Mouse (Mus musculus) kidney, embryonic 15.5 days (tissue): ENCODE results near the gene D6Wsu163e. TPM values are rescaled to one million over a fixed set of nuclear protein-coding genes. Genes with fewer than 3 reads are reported as not detected.

Experiments used
- ATAC-seq: fragments of 200-750 bp; cut with Nextera tagmentation; replicated peaks from 2 replicates; pipeline ENCODE4 v1.8.0; 2017; ENCODE audit warnings: moderate TSS enrichment; ENCODE audit not compliant: low FRiP score
- H3K27ac ChIP-seq: fragments of 300-500 bp; sonication (generic); 2 replicates; pipeline ENCODE4 v1.5.1; 2015; ENCODE audit warnings: mild to moderate bottlenecking, inconsistent platforms
- H3K27me3 ChIP-seq: fragments of 300-500 bp; sonication (generic); 2 replicates; pipeline ENCODE4 v1.6.1; 2015; ENCODE audit warnings: inconsistent platforms
- H3K36me3 ChIP-seq: fragments of 300-500 bp; sonication (generic); 2 replicates; pipeline ENCODE4 v1.6.1; 2015; ENCODE audit warnings: inconsistent platforms
- H3K4me1 ChIP-seq: fragments of 300-500 bp; sonication (generic); 2 replicates; pipeline ENCODE4 v1.6.1; 2015; ENCODE audit warnings: inconsistent platforms
- H3K4me2 ChIP-seq: fragments of 300-500 bp; sonication (generic); 2 replicates; pipeline ENCODE4 v1.6.1; 2015; ENCODE audit warnings: moderate library complexity, mild to moderate bottlenecking, inconsistent platforms
- H3K4me3 ChIP-seq: fragments of 300-500 bp; sonication (generic); replicated peaks from 2 replicates; pipeline ENCODE4 v1.5.1; 2015; ENCODE audit warnings: mild to moderate bottlenecking, inconsistent platforms
- H3K9ac ChIP-seq: fragments of 300-500 bp; sonication (generic); 2 replicates; pipeline ENCODE4 v1.6.1; 2015; ENCODE audit warnings: mild to moderate bottlenecking, inconsistent platforms
- H3K9me3 ChIP-seq: fragments of 300-500 bp; sonication (generic); replicated peaks from 2 replicates; pipeline ENCODE4 v1.6.1; 2016; ENCODE audit warnings: inconsistent platforms
- WGBS: fragments of 180-500 bp; shearing (Covaris S2); methylation state at CpG from one replicate; pipeline ENCODE4 v1.1.7; 2015; ENCODE audit warnings: mixed read lengths; 5-methylcytosine and 5-hydroxymethylcytosine counted together
- polyA plus RNA-seq: library from polyadenylated mRNA; unstranded; fragments of >200 nt; fragmentation: Nextera tagmentation; extraction: Ambion mirVana; gene quantifications from 2 replicates; pipeline ENCODE4 v1.2.1, GENCODE M21; 2015

D6Wsu163e gene
- polyA plus RNA-seq, 1 experiment from 2014 or later = 17.2 TPM

DNA sequence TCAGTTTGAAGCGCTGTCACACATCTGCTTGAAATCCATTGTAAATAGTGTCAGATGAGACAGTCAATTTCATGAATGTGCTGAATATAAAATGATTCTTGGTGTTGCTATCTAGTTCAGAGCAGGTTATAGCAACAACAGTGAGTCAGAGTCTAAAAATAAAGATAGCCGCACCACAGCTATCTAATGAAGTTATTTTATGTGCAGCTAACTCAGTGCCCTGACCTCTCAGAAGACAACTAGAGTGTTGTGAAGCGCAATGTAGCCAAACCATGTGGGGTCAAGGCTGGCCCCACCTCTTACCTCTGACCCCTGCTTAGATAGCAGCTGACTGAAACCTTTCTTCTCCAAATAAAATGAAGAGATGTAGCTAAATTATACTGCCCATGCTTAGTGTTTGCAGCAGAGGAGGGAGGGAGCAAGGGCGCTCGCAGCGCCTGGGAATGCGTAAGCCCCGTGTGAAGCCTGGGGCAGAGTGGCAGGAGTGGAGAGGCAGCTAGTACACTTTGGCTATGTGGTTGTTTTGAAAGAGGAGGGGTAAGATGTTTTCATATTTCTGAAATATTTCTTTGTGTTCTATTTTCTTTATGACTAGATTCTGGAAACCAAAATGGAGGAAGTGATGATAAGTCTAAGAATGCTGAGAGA lies 21.7 kb downstream of the D6Wsu163e start:
- Histone ChIP-seq H3K27ac (no peak overlapping the region), H3K4me2 (no peak overlapping the region), H3K4me1 (no peaks in the 10 kb centered on the region), H3K9me3 (no peaks in the 10 kb centered on the region), H3K36me3 (peaks cover 31% of the 10 kb centered on the region), H3K4me3 (no peak overlapping the region), H3K27me3 (no peaks in the 10 kb centered on the region), H3K9ac (no peak overlapping the region)
- no peak for ATAC-seq
- WGBS = 85% methylated on average over 8 of the region's 8 CpGs

- Histone ChIP-seq H3K4me2 (no peak overlapping the region), H3K9me3 (no peaks in the 10 kb centered on the region), H3K27me3 (no peaks in the 10 kb centered on the region), H3K27ac (no peak overlapping the region), H3K4me1 (no peaks in the 10 kb centered on the region), H3K4me3 (no peak overlapping the region), H3K36me3 (peaks cover 28% of the 10 kb centered on the region), H3K9ac (no peak overlapping the region)
- WGBS = 84% methylated on average over 5 of the region's 5 CpGs
- no peak for ATAC-seq
Observed at GRCm38 (mm10) chr6:126962709-126963108, 22.9 kb downstream of the D6Wsu163e start.

DNA sequence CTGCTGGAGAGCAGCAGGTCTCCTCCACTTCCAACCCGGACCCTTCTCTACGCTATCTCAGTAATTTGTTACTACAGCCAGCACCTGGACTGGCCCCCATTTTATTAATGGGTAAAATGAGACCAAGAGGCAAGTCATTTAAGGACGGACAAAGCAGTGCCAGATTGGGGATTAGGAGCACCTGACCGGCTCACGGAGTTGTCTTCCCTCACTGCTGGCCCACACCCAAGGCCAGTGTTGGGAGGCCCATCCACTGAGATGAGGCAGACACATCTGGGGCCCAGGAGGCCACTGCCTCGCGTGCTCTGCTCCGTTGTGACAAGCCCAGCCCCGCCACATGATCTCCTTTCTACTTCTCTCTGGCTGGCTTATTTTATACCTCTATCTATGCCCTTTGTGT lies 23.7 kb downstream of the D6Wsu163e start:
- Histone ChIP-seq H3K27ac (no peak overlapping the region), H3K9me3 (no peaks in the 10 kb centered on the region), H3K4me1 (no peaks in the 10 kb centered on the region), H3K4me3 (no peak overlapping the region), H3K9ac (no peak overlapping the region), H3K36me3 (peaks cover 30% of the 10 kb centered on the region), H3K4me2 (no peak overlapping the region), H3K27me3 (no peaks in the 10 kb centered on the region)
- WGBS = 89% methylated on average over 9 of the region's 9 CpGs
- ATAC-seq = no peak

DNA sequence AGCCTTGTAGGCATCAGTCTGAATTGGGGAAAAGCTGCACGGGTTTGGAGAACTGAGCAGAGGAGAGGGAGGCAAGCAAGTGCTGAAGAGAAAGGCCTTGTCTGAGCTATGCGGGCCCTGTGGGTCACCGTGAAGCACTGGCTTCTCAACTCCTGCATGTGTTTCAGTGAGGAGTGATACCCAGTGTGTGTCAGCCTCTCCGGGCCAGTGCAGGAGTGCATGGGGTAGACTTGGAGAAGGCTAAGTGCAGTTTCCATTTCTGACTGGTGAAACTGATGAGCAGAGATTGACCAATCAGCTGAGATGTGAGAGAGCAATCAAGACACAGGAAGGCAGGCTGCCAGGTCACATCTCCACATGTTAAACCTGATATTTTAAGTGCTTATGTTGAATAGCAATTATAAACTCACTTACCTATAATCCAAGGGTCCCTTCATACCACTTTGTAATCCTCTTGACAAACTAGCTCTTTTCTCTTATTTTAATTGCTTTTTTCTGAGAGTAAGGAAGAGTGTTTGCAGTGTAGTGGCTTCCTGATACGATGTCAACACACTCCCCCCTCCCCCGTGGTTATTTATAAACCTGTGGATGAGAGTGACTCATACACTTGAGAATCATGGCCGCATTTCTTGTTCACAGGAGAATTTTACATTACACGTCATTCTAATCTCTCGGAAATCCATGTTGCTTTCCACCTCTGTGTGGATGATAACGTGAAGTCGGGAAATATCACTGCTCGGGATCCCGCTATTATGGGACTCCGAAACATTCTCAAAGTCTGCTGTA lies 26.7 kb downstream of the D6Wsu163e start:
- Histone ChIP-seq H3K27ac (no peak overlapping the region), H3K27me3 (no peaks in the 10 kb centered on the region), H3K9me3 (no peaks in the 10 kb centered on the region), H3K4me3 (no peak overlapping the region), H3K9ac (no peak overlapping the region), H3K36me3 (peaks cover 35% of the 10 kb centered on the region), H3K4me2 (no peak overlapping the region), H3K4me1 (no peaks in the 10 kb centered on the region)
- no peak for ATAC-seq
- WGBS = 87% methylated on average over 14 of the region's 14 CpGs

DNA sequence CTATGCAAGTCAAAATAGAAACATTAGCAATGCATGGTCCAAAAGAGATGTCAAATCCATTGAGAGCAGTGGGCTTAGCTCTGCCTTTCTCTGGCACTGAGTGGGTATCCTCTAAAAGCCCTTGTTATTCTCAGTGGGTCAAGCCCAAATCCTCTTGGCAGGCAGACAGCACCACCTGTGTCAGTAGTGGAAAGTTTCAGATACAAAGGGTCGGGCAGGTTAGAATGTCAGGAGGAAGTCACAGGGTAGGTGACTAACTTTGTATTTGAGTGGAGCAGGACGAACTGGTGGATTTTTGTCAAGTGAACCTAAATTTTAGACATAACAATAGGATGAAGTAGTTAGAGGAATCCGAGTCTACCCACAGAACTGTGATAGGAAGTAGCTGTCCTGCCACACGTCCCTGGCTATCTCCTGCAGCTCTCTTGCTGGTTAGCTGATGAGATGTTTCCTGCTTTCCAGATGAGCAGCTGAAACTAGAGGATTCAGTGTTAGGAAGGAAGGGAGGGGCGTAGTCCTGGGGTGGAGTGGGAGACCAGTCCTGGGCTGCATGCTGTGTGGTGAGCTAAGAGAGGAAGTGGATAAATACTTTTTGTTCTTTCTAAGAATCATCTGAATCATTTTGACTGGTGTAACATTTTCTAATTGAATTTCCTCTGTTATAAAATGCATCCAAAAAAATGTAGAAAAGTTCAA lies 41.9 kb downstream of the D6Wsu163e start:
- no peaks in the 10 kb centered on the region for H3K4me1 ChIP-seq
- ATAC-seq = no peak
- WGBS = 56% methylated on average over 5 of the region's 5 CpGs
- no peaks in the 10 kb centered on the region for H3K27me3 ChIP-seq
- no peak overlapping the region for H3K4me3 ChIP-seq
- no peaks in the 10 kb centered on the region for H3K36me3 ChIP-seq
- no peak overlapping the region for H3K9ac ChIP-seq
- H3K9me3 ChIP-seq = no peaks in the 10 kb centered on the region
- H3K27ac ChIP-seq = 0 out of 2 replicates have a peak overlapping the region, but pooled peaks have one; percentile 32
- no peak overlapping the region for H3K4me2 ChIP-seq

GRCm38 (mm10) chr6:126993676-126994075 lies 53.9 kb downstream of the D6Wsu163e start:
- Histone ChIP-seq H3K27me3 (no peaks in the 10 kb centered on the region), H3K27ac (no peak overlapping the region), H3K9ac (no peak overlapping the region), H3K4me3 (no peak overlapping the region), H3K9me3 (no peaks in the 10 kb centered on the region), H3K4me2 (no peak overlapping the region), H3K4me1 (no peaks in the 10 kb centered on the region), H3K36me3 (no peaks in the 10 kb centered on the region)
- WGBS = 66% methylated on average over 2 of the region's 2 CpGs
- ATAC-seq = no peak

DNA sequence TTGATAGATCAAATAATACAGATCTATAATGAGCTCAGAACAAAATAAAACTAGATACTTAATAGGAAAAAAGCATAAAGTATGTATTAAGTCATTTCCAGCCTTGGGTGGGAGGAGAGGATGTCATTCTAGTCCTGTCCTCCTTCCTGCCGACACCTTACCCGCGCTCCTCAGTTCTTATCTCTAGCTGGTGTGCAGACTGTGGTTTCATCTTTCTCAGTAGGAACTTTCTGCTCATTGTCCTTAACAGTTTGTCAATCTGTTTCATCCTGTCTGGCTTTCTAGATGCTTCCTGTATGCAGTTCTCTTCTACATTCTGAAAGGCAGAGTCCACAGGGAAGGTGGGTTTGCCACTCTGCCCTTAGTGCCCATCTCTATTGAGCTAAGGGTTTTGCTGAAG lies 55.7 kb downstream of the D6Wsu163e start:
- H3K27me3 ChIP-seq = no peaks in the 10 kb centered on the region
- H3K4me2 ChIP-seq = no peak overlapping the region
- WGBS = 82% methylated on average over 3 of the region's 3 CpGs
- no peak overlapping the region for H3K4me3 ChIP-seq
- H3K9ac ChIP-seq = no peak overlapping the region
- H3K36me3 ChIP-seq = no peaks in the 10 kb centered on the region
- H3K9me3 ChIP-seq = no peaks in the 10 kb centered on the region
- ATAC-seq = no peak
- H3K4me1 ChIP-seq = no peaks in the 10 kb centered on the region
- H3K27ac ChIP-seq = no peak overlapping the region

GRCm38 (mm10) chr6:126996399-126996798 lies 56.6 kb downstream of the D6Wsu163e start:
- Histone ChIP-seq H3K4me3 (no peak overlapping the region), H3K9ac (no peak overlapping the region), H3K36me3 (no peaks in the 10 kb centered on the region), H3K9me3 (no peaks in the 10 kb centered on the region), H3K4me2 (no peak overlapping the region), H3K27me3 (no peaks in the 10 kb centered on the region), H3K4me1 (no peaks in the 10 kb centered on the region), H3K27ac (no peak overlapping the region)
- no peak for ATAC-seq
- 74% methylated on average over 5 of the region's 5 CpGs for WGBS

DNA sequence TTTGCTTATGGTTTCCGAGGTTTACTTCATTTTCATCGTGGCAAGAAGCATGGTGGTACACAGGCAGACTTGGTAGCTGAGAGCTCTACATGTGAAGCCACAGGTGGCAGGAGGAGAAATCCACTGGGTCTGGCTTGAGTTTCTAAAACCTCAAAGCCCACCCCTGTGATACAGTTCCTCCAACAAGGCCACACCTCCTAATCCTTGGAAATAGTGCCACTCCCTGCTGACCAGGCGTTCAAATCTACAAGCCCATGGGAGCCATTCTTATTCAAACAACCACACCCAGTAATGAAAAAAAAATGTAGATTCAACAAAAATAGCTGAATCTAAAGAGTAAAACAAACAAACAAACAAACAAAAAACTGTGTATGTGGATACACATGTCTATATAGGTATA lies 65.9 kb downstream of the D6Wsu163e start:
- 91% methylated on average over 3 of the region's 3 CpGs for WGBS
- Histone ChIP-seq H3K4me3 (no peak overlapping the region), H3K27me3 (no peaks in the 10 kb centered on the region; the same call in 1 of the 2 replicates), H3K4me1 (0 out of 2 replicates have a peak, but pooled peaks cover 2% of the 10 kb centered on the region), H3K4me2 (no peak overlapping the region), H3K9ac (no peak overlapping the region), H3K36me3 (no peaks in the 10 kb centered on the region), H3K27ac (no peak overlapping the region), H3K9me3 (no peaks in the 10 kb centered on the region)
- ATAC-seq = no peak

- Histone ChIP-seq H3K27ac (no peak overlapping the region), H3K9me3 (no peaks in the 10 kb centered on the region), H3K36me3 (no peaks in the 10 kb centered on the region), H3K4me2 (no peak overlapping the region), H3K9ac (no peak overlapping the region), H3K4me3 (no peak overlapping the region), H3K27me3 (no peaks in the 10 kb centered on the region; the same call in 1 of the 2 replicates), H3K4me1 (0 out of 2 replicates have a peak, but pooled peaks cover 6% of the 10 kb centered on the region)
- no peak for ATAC-seq
- WGBS = 54% methylated on average over 3 of the region's 3 CpGs
Observed at GRCm38 (mm10) chr6:127006551-127006950, 66.8 kb downstream of the D6Wsu163e start.

DNA sequence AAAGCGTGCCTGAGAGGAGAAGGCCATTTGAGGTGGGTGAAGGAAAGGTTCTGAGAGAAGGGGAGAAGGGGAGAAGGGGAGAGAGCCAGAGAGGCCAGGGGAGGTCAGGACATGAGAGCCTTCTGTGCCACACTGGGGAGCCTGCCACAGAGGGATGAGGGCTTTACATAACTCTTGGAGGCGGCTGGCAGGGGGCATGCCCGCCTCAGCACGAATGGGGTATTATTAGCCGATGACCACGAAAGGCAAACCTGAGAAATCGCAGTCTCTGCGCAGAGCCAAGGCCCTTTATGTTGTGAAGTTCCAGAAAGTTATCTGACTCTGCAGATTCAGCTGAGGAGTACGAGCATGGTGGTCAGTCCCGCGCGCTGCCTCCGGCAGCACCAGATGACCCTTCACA lies 70.3 kb downstream of the D6Wsu163e start:
- Histone ChIP-seq H3K27ac (no peak overlapping the region), H3K27me3 (peaks cover 15% of the 10 kb centered on the region; the same call in 1 of the 2 replicates), H3K4me2 (no peak overlapping the region), H3K4me1 (peaks cover 14% of the 10 kb centered on the region), H3K36me3 (no peaks in the 10 kb centered on the region), H3K9me3 (no peaks in the 10 kb centered on the region), H3K9ac (no peak overlapping the region), H3K4me3 (no peak overlapping the region)
- WGBS = 90% methylated on average over 13 of the region's 13 CpGs
- no peak for ATAC-seq

- Histone ChIP-seq H3K36me3 (no peaks in the 10 kb centered on the region), H3K27ac (no peak overlapping the region), H3K9ac (no peak overlapping the region), H3K27me3 (peaks cover 29% of the 10 kb centered on the region), H3K4me1 (peaks cover 12% of the 10 kb centered on the region), H3K4me2 (no peak overlapping the region), H3K4me3 (no peak overlapping the region), H3K9me3 (no peaks in the 10 kb centered on the region)
- 63% methylated on average over 13 of the region's 13 CpGs for WGBS
- ATAC-seq = no peak
Observed at GRCm38 (mm10) chr6:127011947-127012535, 72.3 kb downstream of the D6Wsu163e start.
